Mouse (Mus musculus): ENCODE data around the gene D930048N14Rik.

D930048N14Rik gene

GRCm38 (mm10) chr11:51694984-51695383, 44.2 kb downstream of the D930048N14Rik start:
- no peak for DNase-seq (ENCODE audit: low read depth in 2 of 2, low spot score in 2 of 2)

GRCm38 (mm10) chr11:51702831-51703230, 52.1 kb downstream of the D930048N14Rik start:
- no peak for DNase-seq (ENCODE audit: low read depth in 2 of 2, low spot score in 2 of 2)

- peak; percentile 23 to 57 for DNase-seq (ENCODE audit: low read depth in 2 of 2, low spot score in 2 of 2)
Measured at GRCm38 (mm10) chr11:51703379-51703998, 52.7 kb downstream of the D930048N14Rik start.

- no peak for DNase-seq (ENCODE audit: low read depth in 2 of 2, low spot score in 2 of 2)
Measured at GRCm38 (mm10) chr11:51706451-51706850, 55.7 kb downstream of the D930048N14Rik start.

GRCm38 (mm10) chr11:51707080-51707479, 56.3 kb downstream of the D930048N14Rik start:
- DNase-seq (ENCODE audit: low read depth in 2 of 2, low spot score in 2 of 2), result no peak

Data from CD8-positive naive resting alpha-beta T cell, adult 2 months (primary cell).